Mouse (Mus musculus): ENCODE measurements at regions not wholly inside any gene's neighbourhood (a gene's known extent, or its start where the extent isn't known, plus 50 kb on each side); places are given as distances from the start of the nearest gene placed in this dataset.

DNA sequence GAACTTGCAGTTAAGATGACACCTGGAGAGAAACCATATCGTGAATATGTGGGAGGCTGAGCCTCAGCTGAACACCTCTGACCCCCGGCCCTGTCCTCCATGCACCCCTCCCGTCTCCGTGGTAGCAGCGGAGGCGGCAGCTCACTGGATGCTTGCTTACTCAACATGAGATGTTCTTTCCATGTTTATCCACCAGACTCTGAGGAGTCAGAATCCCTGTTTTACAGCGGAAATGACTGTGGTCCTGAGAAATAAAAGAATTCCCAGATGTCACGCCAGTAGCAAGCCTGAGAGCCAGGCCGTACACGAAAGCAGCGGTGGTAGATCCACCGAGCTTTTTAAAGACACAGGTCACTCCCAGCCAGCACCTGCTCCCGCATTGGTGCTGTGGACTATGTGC lies 462.4 kb upstream of the Tbx3 start:
- DNase-seq (ENCODE audit: low spot score in 2 of 2), result no peak

DNA sequence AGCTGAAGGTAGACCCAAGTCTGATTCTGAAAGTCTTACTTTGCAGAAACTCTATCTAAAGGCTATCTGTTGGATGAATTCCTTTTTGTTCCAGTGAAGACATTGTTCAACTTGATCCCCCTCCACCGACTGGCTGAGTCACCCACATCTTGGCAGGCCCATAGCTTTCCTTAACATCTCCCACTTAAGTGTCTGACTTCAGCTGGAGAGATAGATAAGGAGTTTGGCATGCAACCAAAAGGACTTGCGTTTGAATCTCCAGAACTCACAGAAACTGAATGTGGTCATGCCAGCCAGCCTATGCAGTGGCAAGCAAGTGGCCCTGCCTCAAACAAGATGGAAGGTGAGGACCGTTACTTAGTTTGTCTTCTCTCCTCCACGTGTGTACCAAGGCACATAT lies 457.3 kb upstream of the Tbx3 start:
- DNase-seq (ENCODE audit: low spot score in 2 of 2), result no peak

DNA sequence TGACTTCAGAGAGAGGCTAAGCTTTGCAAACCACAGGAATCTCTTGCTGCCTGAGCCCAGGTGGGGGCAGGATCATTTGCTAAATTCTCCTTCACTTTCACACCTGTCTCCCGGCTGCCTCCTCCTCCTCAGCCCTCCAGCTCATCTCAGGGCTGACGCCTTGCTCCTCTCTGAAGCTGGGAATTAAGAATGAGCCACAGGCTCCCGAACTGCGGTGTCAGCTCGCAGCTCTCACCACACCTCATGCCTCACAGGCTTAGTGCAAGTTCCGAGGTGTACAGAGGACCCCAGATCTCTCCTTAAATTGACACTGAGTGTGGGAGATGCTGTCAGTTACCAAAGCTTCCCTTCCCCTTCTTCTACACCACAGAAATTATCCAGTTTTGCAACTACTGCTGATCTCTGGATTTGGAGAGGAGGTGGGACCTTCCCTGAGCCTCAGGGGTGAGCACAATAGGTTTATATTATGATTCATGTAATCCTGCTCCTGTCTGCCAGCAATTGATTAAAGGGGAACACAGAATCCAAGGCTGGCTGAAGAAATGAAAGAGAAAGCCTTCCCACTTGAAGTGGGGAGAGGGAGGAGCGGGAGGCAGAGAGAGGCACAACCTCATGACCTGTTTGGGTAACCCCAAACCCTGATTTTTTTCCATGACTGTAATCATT lies 456.6 kb upstream of the Tbx3 start:
- no peak for DNase-seq (ENCODE audit: low spot score in 2 of 2)

DNA sequence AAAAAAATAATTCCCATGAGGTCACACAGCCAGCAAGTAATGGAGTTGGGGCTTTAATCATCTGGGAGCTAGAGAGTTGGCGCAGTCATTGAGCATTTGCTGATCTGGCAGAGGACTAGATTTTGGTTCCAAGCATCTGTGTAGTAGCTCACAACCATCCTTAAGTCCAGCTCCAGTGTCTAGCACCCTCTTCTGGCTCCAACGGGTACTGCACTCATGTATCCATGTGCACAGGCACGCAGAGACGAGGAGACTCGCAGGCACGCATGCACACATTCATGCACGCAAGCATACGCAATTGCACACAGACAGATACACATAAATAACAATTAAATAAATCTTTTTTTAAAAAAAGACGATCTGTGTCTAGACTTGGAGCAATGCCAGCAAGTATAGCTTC lies 455.5 kb upstream of the Tbx3 start:
- no peak for DNase-seq (ENCODE audit: low spot score in 2 of 2)

DNA sequence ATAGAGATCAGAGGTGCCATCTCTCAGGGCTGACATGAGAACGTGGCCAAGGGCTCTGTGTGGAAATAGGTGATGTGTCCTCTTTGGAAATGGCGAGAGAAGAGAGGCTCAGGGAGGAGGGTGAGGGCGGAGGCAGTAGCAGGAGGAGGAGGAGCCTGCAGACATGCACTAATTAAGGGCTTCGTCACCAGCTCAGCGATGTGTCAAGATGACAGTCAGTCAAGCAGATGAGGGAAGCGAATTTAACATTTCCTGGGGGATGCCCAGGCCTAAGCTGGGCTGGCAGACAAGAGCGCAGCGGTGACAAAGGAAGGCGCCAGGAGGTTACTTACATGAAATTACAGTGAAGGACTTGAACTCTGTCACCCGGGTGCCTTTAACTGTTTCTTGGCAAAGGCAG lies 455.1 kb upstream of the Tbx3 start:
- DNase-seq (ENCODE audit: low spot score in 2 of 2), result no peak

DNA sequence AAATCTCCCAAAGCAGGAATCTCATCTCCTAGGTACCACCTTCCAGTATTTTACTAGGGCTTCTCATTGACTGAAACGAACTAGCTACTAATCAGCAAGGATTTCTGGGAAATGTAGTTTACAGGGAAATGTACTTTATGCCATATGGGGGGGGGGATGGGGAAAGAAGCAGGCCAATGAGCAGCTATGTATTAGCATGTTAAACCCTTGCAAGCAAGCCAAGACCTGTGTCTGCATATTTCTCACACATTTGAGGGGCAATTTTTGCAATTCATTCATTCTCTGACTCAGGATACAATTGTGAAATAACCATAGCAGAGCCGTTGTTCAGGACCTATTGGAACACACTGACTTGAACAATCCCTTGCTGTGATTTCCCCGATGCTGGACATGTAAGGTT lies 454.3 kb upstream of the Tbx3 start:
- DNase-seq (ENCODE audit: low spot score in 2 of 2), result no peak

DNA sequence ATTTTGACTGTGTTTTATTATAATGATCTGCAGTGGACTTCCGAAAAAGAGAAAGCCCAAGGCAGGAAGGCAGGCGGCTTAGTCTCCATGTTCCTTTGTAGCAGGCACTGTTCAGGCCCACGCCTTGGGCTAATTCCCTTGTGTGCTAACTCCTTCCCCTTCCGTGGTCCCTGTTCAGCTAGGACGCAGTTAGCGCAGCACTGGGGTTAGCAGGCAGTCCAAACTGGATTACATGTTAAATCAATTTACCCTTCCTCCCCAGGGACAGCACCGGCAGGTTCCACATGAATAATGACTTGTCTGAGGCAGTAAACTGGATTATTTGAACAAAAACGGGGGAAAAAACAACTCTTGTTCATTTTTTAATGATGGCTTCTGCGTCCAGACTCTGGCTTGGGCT lies 453.4 kb upstream of the Tbx3 start:
- DNase-seq (ENCODE audit: low spot score in 2 of 2), result no peak

DNA sequence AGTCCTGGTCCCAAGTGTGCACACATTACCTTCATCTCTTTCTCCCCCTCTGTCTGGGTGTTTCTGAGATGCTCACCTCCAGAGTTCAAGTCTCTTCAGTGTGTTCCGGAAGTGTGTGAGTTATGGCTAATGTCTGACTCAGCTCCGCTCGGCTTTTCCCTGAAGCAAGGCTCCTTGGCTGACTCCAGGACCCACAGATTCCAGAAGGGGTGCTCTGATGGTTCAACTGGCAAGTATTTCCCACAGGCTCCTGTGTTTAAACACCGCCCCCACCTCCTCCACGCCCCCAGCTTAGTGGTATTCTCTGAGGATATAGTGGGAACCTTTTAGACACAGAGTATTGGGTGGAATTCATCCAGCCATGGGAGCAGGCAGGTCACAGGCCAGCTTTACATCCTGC lies 441.8 kb upstream of the Tbx3 start:
- no peak for DNase-seq (ENCODE audit: low spot score in 2 of 2)

DNA sequence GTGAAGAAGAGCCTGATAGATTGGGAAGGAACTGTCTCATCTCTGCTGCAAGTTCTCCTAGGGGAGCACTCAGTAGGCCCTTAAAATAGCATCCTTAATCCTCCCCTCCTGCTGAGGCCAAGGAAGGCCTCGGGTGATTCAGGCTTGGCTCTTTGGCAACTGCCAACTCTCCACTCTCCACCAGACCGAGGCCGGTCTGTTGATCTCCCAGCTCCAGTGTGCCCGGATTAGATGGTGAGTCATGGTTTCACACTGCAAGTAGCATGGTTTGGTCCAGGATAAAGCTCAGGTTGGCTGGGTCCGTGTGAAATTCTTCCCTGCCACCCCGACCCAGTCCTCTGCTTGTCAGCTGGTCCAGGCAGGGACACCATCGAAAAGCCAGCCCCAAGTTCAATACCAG lies 437.5 kb upstream of the Tbx3 start:
- no peak for DNase-seq (ENCODE audit: low spot score in 2 of 2)

DNA sequence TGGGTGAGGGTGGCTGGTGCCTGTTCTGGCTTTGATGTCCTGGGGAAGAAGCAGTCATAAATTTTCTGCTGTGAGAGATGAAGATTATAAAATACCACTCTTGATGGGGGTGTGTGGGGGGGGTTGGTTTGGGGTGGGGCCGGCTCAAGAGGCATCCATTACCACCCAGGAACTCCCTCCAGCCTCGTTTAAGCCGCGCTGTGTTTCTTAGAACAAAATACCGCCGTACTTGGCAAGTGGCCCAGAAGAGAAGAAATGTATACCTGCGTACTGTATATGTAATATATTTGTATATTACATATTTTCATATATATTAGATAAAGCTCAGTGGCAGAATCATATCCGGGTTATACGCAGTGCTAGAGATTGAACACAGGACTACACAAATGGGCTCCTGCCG lies 434.6 kb upstream of the Tbx3 start:
- DNase-seq (ENCODE audit: low spot score in 2 of 2), result no peak

DNA sequence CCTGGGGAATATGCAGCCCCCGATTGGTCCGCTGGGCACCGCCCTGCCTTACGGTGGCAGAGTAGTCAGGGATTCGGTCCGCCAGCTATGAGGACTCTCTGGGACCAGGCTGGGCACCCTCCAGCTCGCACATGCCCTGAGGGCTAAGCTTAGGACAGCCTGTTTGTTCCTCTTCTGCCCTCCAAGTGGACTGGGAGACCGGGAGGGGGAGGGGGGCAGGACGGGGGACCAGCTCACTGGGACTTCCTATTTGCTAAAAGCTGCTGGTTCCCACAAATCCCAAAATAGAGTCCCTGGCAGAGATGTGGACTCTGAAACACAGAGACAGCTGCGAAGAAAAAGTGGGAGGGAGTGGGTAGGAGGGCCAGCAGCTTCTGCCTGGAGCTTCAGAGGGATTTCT lies 423.6 kb upstream of the Tbx3 start:
- peak; percentile 35 to 55 for DNase-seq (ENCODE audit: low spot score in 2 of 2)

DNA sequence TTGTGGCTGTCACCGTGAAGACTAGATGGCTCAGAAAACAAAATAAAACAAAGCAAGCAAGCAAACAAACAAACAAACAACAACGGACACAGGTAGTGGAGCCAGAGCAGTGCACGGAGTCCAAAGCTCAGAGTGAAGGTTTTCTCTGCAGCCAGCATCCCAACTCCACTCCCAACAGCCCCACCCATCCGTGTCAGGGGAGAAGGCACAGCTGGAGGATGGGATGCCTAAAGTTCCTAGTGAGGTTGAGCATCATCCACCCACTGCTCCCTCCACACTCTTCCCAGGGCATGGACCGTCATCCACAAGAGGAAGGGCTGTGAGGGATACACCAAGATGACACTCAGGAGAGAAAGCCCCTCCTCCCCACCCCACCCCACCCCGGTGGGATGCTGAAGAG lies 421.8 kb upstream of the Tbx3 start:
- DNase-seq (ENCODE audit: low spot score in 2 of 2), result no peak

DNA sequence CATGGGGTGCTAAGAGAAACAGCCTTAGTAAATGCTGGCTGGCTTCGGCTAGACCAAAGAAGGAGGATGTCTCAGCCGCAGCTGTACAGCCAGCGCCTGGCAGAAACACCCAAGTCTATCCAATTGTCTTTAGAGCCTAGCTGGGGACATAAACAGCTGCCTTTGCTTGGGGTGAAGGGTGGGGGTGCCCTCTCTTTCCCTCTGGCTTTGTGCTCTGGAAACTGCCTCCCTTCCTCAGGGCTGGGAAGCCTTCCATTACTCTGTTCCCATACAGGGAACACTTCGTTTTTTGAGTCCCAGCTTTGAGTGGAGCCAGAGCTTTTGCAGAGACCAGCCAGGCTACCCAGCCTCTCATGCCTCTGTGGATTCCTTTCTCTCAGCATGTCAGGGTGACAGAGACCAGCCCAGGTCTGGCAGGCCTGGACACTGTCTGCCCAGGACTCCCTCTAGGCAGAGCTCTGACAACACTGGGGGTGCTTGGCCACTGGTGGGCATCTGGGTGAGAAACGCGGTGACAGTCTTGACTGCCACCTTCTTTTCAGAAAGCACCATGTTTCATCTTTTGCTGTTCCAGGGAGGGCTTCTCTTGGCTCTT lies 421.2 kb upstream of the Tbx3 start:
- DNase-seq (ENCODE audit: low spot score in 2 of 2), result no peak

DNA sequence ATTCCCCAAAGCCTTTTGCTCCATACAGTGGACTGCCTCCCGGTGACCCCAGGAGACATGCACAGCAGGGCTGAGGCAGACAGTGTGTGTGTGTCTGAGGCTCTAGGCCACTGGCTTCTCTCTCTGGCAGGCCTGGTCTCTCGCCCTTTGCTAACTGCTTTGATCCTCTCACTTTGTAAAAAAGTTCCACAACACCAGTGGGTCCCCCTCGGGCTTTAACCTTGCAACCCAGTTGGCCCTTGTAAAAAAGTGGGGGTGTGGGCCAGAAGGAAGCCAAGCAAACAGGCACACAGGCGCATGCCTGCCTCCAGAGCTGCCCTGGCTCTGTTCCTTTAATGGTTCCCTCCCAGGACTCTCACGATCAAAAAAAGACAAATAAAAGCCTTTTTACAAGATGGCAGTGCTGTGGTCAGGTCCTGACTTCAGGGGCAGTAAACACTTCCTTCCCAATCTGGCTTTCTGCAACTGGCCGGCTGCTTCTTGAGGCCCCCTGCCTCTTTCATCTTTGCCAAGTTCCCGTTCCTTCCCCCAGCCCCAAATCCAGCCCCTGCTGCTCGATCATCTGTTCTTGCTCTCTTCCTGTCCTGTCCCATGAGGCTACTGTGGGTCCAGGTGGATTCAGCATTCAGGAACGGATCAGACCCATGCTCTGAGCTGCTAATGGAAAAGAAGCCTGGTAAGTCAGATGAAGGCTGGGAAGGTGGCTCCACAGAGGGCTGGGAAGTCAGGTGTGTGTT lies 419.0 kb upstream of the Tbx3 start:
- DNase-seq (ENCODE audit: low spot score in 2 of 2), result no peak

DNA sequence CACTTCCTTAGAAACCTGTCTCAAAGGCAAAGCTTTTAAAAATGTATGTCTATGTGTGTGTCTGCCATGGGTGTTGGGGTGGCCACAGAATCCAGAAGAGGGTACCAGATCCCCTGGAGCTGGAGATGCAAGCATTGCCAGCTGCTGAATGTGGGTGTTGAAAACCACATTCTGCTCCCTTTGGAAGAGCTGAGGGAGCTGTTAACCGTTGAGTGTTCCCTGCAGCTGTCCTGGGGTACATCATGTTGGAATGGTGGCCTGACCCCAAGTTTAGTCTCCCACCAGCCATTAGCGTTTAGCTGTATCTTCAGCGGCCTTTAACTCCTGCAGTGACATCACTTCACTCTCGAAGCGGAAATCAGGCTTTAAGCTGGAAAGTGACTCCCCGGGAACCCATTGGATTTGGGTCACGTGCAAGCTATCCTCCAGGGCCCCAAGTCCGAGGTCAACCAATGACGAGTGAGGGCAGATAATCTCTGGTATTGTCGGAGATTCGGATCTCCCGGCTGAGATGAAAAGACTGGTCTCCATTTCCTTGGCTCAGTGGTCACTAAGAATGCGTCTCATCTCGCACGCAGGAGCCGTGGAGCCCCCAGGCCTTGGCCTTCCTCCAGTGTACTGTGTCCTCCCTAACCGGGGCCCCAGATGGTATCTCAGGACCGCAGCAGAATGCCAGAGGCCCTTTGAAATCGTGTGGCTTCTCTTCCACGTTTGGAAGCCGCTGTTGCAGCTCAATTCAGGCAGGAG lies 412.9 kb upstream of the Tbx3 start:
- DNase-seq (ENCODE audit: low spot score in 2 of 2), result no peak

DNA sequence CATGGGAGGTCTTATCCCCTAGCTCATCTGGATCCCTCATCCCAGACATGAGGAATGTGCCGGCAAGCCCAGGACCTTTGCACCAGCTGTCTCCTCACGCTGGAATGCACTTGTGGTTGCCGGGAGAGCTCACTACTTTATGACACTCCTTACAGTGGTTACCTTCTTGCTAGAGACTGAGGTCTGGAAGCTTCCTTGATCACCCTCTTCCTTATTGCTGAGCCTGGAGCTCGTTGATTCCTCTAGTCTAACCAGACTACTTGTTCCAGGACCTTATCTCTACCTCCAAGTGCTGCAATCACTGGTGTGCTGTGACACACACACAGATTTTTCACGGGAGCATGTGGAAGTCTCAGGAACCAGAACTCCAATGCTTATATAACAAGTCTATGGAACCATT lies 411.6 kb upstream of the Tbx3 start:
- no peak for DNase-seq (ENCODE audit: low spot score in 2 of 2)

DNA sequence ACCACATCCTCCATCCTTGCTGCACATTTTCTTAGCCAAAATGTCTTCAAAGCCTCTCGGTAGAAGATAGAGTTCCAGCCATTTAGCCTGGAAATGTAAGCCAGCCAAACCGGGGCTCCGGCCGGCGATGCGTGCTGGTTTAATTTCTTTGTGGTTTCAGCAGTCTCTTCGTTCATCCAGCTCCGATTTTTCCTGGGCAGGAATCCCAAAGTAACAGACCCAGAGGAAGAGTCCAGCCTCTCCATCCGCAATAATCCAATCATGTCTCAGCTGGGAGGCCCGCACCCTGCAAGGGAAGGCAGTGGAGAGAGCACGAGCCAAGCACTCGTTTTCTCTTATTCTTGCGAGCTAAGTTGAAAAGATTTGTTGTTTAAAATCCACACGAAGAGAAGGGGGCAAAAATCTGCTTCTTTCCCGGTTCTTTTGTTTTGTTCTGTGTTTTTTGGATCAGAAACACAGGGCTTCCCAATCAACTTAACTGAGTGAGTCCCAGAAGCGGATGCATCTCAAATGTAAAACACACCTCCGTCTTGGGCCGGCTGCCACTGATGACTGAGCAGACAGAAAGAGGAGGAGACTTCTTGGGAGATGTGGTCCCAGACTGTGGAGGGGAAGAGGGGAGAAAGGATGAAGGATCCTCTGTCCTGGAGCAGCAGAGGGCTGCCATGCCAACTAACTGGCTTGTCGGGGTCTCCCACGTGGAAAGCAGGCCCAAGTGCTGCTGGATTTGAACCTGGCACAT lies 405.1 kb upstream of the Tbx3 start:
- peak; percentile 28 to 47 for DNase-seq (ENCODE audit: low spot score in 2 of 2)

DNA sequence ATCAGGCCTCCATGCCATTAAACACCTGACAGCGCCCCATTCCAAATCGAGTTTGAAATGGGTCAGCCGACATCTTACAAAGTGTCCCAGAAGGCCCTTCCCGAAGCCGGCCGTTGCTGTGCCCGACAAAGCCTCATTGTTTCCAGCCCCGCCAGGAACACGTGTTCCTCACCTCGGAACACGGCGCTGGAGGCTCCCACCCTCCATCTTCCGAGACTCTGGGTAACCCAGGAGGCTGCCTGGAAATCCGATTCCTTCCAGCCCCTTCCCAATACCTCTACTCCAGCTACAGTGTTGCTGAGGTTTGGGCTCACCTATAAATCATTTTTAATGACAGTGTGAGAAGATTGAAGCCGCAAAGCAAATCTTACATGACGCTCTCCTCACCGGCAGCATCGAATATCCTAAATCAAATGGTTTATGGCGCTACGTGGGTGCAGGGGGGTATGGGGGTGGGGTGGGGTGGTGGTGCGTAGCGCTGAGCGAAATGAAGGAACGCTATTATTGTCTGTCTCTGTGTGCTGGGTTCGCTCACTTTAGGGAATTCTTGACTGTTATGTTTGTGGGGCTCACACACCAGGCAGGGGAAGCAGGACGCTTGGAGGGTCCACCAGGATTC lies 399.1 kb upstream of the Tbx3 start:
- no peak for DNase-seq (ENCODE audit: low spot score in 2 of 2)

DNA sequence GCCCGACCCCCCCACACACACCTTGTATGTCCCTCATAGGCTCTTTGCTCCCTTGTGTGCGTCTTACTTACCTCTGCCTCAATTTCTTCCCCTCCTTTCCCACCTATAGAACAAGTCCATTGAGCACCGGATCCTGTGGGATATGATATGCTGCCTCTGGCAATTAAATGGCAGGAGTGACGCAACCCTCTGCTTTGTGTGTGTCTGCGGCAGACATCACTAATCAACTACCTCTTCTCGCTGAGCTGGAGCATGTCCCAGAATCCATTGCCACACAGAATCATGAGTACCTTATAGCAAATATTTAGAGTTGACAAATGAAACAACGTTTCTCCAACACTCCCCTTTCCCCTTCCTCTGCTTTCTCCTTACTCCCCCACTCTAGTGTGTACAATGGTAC lies 397.3 kb upstream of the Tbx3 start:
- no peak for DNase-seq (ENCODE audit: low spot score in 2 of 2)

DNA sequence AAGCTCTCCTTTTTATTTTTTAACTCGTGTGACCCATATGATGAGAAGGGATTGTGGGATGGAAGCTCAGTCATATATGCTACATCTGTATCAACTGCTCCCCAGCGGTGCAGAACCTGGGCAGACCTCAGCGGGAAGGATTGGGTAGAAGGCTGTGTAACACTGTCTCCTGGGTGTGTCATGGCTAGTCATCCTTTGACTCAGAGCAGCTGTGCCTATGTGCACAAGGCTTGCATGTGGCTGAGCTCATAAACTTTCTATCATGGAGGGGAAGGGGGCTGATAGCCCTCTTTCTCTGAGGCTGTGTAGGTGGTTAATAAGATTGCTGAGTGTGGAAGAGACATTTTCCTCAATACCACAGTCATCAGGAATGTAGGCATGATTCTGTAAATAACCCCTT lies 396.9 kb upstream of the Tbx3 start:
- DNase-seq (ENCODE audit: low spot score in 2 of 2), result no peak

All from layer of hippocampus, postnatal 14 days (tissue).